Mouse (Mus musculus) hindbrain, embryonic 14.5 days (tissue): ENCODE results near the gene Enthd1. TPM values are rescaled to one million over a fixed set of nuclear protein-coding genes. Genes with fewer than 3 reads are reported as not detected.

Source experiments
- ATAC-seq: fragments of 200-750 bp; cut with Nextera tagmentation; 2 replicates; pipeline ENCODE4 v1.8.0; 2017; ENCODE audit warnings: moderate number of reproducible peaks, mild to moderate bottlenecking, moderate TSS enrichment, moderate library complexity; ENCODE audit not compliant: low FRiP score
- DNase-seq: peaks from one replicate; pipeline ENCODE4 v3.0.0-alpha.2; 2015; ENCODE audit warnings: low spot score
- H3K27ac ChIP-seq: fragments of 300-500 bp; sonication (generic); 2 replicates; pipeline ENCODE4 v1.5.1; 2014; ENCODE audit warnings: mild to moderate bottlenecking, moderate library complexity
- H3K27me3 ChIP-seq: fragments of 300-500 bp; sonication (generic); 2 replicates; pipeline ENCODE4 v1.6.1; 2014; ENCODE audit warnings: mild to moderate bottlenecking, low read length, mixed read lengths; ENCODE audit not compliant: control insufficient read depth, insufficient read depth
- H3K36me3 ChIP-seq: fragments of 300-500 bp; sonication (generic); replicated peaks from 2 replicates; pipeline ENCODE4 v1.6.1; 2014; ENCODE audit not compliant: control insufficient read depth, insufficient read depth
- H3K4me1 ChIP-seq: fragments of 300-500 bp; sonication (generic); replicated peaks from 2 replicates; pipeline ENCODE4 v1.6.1; 2014; ENCODE audit warnings: antibody characterized with exemption, low read length, mixed read lengths; ENCODE audit not compliant: control insufficient read depth, insufficient read depth
- H3K4me2 ChIP-seq: fragments of 300-500 bp; sonication (generic); replicated peaks from 2 replicates; pipeline ENCODE4 v1.6.1; 2014; ENCODE audit warnings: mild to moderate bottlenecking, moderate library complexity
- H3K4me3 ChIP-seq: fragments of 300-500 bp; sonication (generic); replicated peaks from 2 replicates; pipeline ENCODE4 v1.5.1; 2014; ENCODE audit warnings: mild to moderate bottlenecking, low read length
- H3K9ac ChIP-seq: fragments of 300-500 bp; sonication (generic); 2 replicates; pipeline ENCODE4 v1.6.1; 2014
- H3K9me3 ChIP-seq: fragments of 300-500 bp; sonication (generic); 2 replicates; pipeline ENCODE4 v1.6.1; 2016; ENCODE audit warnings: low read length; ENCODE audit not compliant: control insufficient read depth
- WGBS: fragments of 180-500 bp; shearing (Covaris S2); extraction: QIAGEN DNeasy Blood & Tissue Kit; methylation state at CpG from one replicate; pipeline ENCODE4 v1.1.7; 2014; 5-methylcytosine and 5-hydroxymethylcytosine counted together
- polyA plus RNA-seq: library from polyadenylated mRNA; unstranded; fragments of >200 nt; fragmentation: Nextera tagmentation; extraction: Ambion mirVana; gene quantifications from 2 replicates; pipeline ENCODE4 v1.2.1, GENCODE M21; 2014

The Enthd1 gene
- polyA plus RNA-seq, 1 experiment from 2014 or later = not detected

DNA sequence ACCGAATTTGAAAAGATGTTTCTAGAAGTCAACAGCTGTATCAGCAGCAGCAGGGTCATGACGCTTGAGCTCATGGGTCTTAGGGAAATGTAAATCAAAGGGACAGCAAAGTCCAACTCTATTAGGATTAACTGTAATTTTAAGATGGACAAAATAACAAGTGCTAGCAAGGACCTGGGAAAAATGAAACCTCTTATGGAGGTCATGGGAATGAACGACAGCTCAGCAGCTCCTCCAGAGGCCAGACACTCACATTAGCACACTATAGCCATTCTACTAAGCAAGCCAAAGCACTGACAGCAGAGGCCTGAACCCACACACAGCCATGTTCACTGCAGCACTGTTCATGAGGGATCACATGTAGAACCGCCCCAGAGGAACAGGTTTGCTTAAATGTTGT lies 7.2 kb downstream of the Enthd1 start:
- no peak for ATAC-seq
- no peaks in the 10 kb centered on the region for H3K4me1 ChIP-seq
- H3K27ac ChIP-seq = no peak overlapping the region
- H3K4me2 ChIP-seq = no peak overlapping the region
- no peaks in the 10 kb centered on the region for H3K9me3 ChIP-seq
- no peak overlapping the region for H3K4me3 ChIP-seq
- H3K36me3 ChIP-seq = no peaks in the 10 kb centered on the region
- no peak for DNase-seq
- WGBS = 71% methylated on average over 4 of the region's 4 CpGs
- H3K27me3 ChIP-seq = no peaks in the 10 kb centered on the region
- H3K9ac ChIP-seq = no peak overlapping the region

DNA sequence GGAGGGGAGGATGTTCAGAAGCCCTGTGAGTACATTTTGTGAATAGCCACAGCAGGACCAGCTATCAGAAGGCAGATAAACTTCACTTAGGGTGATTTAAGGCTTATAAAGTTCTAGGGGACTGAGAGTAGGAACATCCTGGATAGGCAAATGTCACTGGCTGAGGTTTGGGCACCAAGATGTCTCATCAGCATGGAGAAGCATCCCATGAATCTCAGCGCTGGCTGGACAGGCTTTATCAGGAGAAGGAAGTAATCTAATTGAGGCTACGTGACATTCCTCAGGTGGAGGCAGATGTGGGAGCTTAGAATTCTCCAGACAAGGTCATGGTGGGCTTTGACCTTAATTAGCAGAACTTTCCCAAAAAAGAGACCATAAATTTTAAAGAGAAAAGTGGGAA lies 8.9 kb downstream of the Enthd1 start:
- no peak overlapping the region for H3K4me3 ChIP-seq
- no peaks in the 10 kb centered on the region for H3K27me3 ChIP-seq
- no peak for ATAC-seq
- H3K27ac ChIP-seq = no peak overlapping the region
- H3K4me2 ChIP-seq = no peak overlapping the region
- H3K36me3 ChIP-seq = no peaks in the 10 kb centered on the region
- no peaks in the 10 kb centered on the region for H3K4me1 ChIP-seq
- no peak for DNase-seq
- WGBS = 89% methylated on average over 2 of the region's 2 CpGs
- no peak overlapping the region for H3K9ac ChIP-seq
- H3K9me3 ChIP-seq = no peaks in the 10 kb centered on the region

DNA sequence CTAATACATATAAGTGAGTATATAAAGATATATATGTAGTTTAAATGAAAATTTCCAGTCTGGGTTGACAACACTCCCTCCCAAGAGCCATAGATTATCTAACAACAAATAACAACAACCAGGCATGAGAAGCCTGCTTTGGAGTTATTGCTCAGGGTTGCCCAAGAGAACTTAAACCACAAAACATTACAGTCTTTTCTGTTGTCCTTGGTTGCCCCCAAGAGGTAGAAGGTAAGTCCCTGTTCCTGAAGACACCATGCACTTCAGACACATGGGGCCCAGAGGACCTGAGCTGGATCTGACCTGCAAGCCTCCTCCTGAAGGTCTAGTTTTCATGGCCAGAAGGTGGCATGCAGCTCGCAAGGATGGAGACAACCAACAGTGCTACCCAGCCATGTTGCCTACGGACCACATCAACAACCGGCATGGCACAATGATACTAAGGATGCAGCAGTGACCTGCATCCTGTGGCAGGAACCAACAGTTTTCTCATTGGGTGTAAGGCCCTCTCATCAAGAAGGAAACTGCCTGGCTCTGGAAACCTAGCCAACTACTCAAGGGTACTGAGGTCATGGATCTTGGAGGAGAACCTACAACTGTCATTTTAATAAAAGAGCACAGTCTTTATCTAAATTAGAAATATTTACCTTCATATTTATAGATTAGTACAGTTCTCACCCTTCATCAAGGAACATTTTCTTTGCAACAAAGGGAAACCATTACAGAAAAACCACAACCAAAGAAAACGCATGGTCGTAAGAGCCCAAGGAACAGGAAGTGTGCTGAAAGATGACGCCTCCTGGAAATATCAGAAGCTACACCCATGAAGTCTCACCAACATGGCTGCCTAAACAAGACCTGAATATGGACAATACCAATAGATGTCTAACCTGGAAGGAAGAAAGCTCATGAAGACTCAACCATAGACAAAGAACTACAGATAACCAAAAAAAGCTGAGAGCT lies 9.8 kb downstream of the Enthd1 start:
- no peak for DNase-seq
- H3K4me3 ChIP-seq = no peak overlapping the region
- no peak overlapping the region for H3K4me2 ChIP-seq
- ATAC-seq = no peak
- H3K36me3 ChIP-seq = no peaks in the 10 kb centered on the region
- H3K9me3 ChIP-seq = no peaks in the 10 kb centered on the region
- H3K4me1 ChIP-seq = no peaks in the 10 kb centered on the region
- 95% methylated on average over 6 of the region's 6 CpGs for WGBS
- H3K27ac ChIP-seq = no peak overlapping the region
- H3K9ac ChIP-seq = no peak overlapping the region
- H3K27me3 ChIP-seq = no peaks in the 10 kb centered on the region

DNA sequence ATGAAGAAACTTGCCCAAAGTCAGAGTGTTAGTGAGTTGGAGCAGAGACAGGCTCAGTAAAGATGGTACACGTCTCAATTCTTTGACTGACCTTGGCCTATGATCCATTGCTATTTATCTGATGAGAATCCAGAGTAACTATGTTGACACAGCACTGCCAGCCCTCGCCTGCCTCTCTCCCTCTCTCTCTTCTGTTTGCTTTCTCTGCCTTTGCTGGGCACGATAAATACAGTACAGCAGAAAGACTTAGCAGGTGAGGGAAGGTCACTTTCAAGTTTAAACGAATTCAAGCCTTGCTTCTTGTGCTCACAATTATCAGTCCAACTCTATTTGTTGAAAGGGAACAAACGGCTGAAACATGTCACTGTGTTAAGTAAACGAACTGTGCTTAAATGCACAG lies 19.5 kb downstream of the Enthd1 start:
- H3K4me1 ChIP-seq = no peaks in the 10 kb centered on the region
- H3K27ac ChIP-seq = no peak overlapping the region
- ATAC-seq (no peak), DNase-seq (no peak)
- H3K27me3 ChIP-seq = no peaks in the 10 kb centered on the region
- no peak overlapping the region for H3K4me3 ChIP-seq
- no peaks in the 10 kb centered on the region for H3K9me3 ChIP-seq
- no peak overlapping the region for H3K9ac ChIP-seq
- no peaks in the 10 kb centered on the region for H3K36me3 ChIP-seq
- WGBS = 71% methylated on average over 6 of the region's 6 CpGs
- no peak overlapping the region for H3K4me2 ChIP-seq

DNA sequence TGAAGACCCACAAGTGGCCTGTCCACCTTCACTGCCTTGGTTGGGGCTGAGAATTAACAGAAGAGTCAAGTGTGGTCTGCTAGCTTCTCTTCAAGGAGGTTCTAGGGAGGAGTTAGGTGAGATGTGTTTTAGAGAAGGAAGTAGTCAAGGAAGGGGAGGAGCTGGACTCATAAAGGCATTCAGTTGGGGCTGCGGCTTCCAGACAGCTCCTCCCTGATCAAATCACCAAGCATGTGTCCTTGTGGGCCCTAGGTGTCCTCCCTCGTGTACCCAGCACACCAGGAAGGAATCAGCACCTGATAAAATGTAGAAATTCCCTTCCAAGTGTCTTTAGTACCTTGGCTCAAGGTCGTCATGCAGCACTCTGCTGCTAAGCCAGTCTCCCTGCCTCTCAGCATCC lies 20.8 kb downstream of the Enthd1 start:
- no peaks in the 10 kb centered on the region for H3K9me3 ChIP-seq
- WGBS = 62% methylated on average over 3 of the region's 3 CpGs
- no peak for DNase-seq
- no peaks in the 10 kb centered on the region for H3K4me1 ChIP-seq
- H3K4me2 ChIP-seq = no peak overlapping the region
- ATAC-seq = no peak
- no peak overlapping the region for H3K4me3 ChIP-seq
- H3K36me3 ChIP-seq = no peaks in the 10 kb centered on the region
- H3K27me3 ChIP-seq = no peaks in the 10 kb centered on the region
- no peak overlapping the region for H3K27ac ChIP-seq
- H3K9ac ChIP-seq = no peak overlapping the region

DNA sequence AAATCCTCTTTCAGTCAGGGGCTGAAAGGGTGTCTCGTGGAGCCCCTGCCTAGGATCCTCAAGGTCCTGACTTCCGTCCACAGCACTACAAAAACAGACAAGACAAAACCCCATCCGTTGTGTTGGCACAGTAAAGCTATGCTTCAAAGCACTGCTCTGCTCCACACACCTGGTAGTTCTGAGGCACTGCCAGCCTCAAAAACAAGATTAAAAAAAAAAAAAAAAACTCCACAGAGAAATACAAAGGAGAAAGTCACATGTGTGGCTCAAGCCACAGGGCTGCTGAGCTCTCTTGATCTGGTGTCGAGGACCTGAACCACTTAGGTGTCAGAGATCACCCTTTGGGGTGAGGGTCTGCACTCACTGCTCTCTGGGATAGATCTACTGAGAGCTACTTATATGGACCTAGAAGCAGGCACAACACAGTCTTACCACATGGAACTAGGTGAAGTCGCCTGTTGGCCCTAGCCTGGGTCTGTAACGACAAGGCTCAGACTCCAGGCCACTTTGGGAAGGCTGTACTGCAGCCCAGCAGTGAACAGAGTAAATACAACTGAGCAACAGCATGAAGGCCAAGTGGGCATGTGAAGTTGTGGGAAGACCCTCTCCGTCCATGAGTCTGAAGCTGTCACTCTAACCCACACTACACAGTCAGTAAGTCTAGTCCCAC lies 26.1 kb downstream of the Enthd1 start:
- no peak overlapping the region for H3K27ac ChIP-seq
- no peak overlapping the region for H3K4me3 ChIP-seq
- ATAC-seq (no peak), DNase-seq (no peak)
- no peaks in the 10 kb centered on the region for H3K27me3 ChIP-seq
- no peak overlapping the region for H3K9ac ChIP-seq
- 88% methylated on average over 7 of the region's 7 CpGs for WGBS
- H3K4me2 ChIP-seq = no peak overlapping the region
- H3K9me3 ChIP-seq = no peaks in the 10 kb centered on the region
- no peaks in the 10 kb centered on the region for H3K4me1 ChIP-seq
- no peaks in the 10 kb centered on the region for H3K36me3 ChIP-seq

DNA sequence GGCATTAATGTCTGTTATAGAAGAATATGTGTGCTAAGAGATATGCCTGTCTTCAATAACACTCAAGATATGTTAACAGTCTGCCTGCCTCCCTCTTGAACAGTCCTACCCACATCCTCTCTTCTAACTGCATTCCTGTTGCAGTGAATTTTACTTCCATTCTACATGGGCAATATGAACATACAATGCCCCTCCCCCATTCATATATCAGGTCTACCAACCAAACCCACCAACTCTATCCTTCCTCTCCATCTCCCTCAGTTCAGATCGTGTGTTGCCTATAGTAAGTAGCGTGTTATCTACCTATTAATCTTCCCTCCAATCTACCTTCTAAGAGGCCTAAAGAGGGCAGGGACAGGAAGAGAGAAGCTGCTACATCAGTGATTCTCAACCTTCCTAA lies 26.9 kb downstream of the Enthd1 start:
- Histone ChIP-seq H3K4me3 (no peak overlapping the region), H3K27ac (no peak overlapping the region), H3K36me3 (no peaks in the 10 kb centered on the region), H3K27me3 (no peaks in the 10 kb centered on the region), H3K9ac (no peak overlapping the region), H3K9me3 (no peaks in the 10 kb centered on the region), H3K4me2 (no peak overlapping the region), H3K4me1 (no peaks in the 10 kb centered on the region)
- 94% methylated on average over 2 of the region's 2 CpGs for WGBS
- ATAC-seq = no peak
- no peak for DNase-seq

DNA sequence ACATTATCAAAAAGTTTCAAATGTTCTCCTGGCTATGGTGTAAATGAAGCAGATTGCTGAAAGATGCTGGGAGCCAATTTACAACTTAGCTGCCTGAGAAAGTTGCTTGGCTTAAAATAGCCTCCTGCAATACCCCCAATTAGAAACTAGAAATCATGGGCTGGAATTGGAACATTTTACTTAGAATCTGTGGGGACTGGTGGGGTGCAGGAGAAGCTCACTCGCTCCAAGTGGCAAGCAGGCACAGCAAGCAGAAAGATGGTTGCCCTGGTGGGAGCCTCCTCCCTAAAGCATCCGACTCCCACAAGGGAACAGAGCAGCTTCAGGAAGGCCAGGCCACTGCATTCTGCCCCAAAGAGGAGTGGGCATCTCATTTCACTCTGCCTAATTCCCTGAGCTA lies 28.9 kb downstream of the Enthd1 start:
- Histone ChIP-seq H3K9me3 (no peaks in the 10 kb centered on the region), H3K36me3 (no peaks in the 10 kb centered on the region), H3K4me1 (no peaks in the 10 kb centered on the region), H3K27me3 (no peaks in the 10 kb centered on the region), H3K4me3 (no peak overlapping the region), H3K4me2 (no peak overlapping the region), H3K9ac (no peak overlapping the region), H3K27ac (no peak overlapping the region)
- ATAC-seq (no peak), DNase-seq (no peak)
- 69% methylated on average over 2 of the region's 2 CpGs for WGBS

DNA sequence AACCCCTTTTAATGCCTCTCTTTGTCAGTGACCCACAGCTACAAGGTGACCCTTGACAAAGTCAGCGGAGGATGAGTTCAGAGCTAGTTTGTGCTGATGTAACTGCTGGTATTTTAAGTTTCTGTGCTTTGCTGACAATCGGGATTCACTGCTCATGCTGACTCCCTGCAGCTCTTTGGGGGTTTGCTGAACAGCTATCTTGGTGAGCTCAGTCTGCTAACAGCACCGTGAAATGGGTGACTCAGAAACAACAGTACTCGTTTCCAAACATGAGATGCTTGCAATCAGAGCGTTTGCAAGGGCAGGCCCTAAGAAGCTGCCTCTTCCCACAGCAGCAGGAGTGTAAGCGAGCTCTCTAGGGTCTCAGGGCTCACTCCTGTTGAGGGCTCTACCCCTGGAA lies 31.7 kb downstream of the Enthd1 start:
- Histone ChIP-seq H3K4me1 (0 out of 2 replicates have a peak, but pooled peaks cover 6% of the 10 kb centered on the region), H3K4me2 (no peak overlapping the region), H3K9me3 (no peaks in the 10 kb centered on the region), H3K27me3 (no peaks in the 10 kb centered on the region), H3K36me3 (no peaks in the 10 kb centered on the region), H3K9ac (no peak overlapping the region), H3K4me3 (no peak overlapping the region), H3K27ac (no peak overlapping the region)
- 61% methylated on average over 6 of the region's 6 CpGs for WGBS
- ATAC-seq = no peak
- no peak for DNase-seq
